Mouse (Mus musculus) hindbrain, embryonic 11.5 days (tissue): ENCODE data around the gene Ninl. TPM values are rescaled to one million over a fixed set of nuclear protein-coding genes. Genes with fewer than 3 reads are reported as not detected.

Experiments
- ATAC-seq: fragments of 200-750 bp; cut with Nextera tagmentation; 2 replicates; pipeline ENCODE4 v1.8.0; 2017; ENCODE audit warnings: mild to moderate bottlenecking, moderate TSS enrichment, moderate library complexity; ENCODE audit not compliant: low FRiP score
- DNase-seq: peaks from one replicate; pipeline ENCODE4 v3.0.0-alpha.2; 2015; ENCODE audit warnings: low spot score
- H3K27ac ChIP-seq: fragments of 300-500 bp; sonication (generic); 2 replicates; pipeline ENCODE4 v1.5.1; 2014; ENCODE audit warnings: mild to moderate bottlenecking, low read depth, low read length
- H3K27me3 ChIP-seq: fragments of 300-500 bp; sonication (generic); 2 replicates; pipeline ENCODE4 v1.6.1; 2014; ENCODE audit warnings: mild to moderate bottlenecking, low read length, moderate library complexity, mixed read lengths; ENCODE audit not compliant: control insufficient read depth, insufficient read depth
- H3K36me3 ChIP-seq: fragments of 300-500 bp; sonication (generic); 2 replicates; pipeline ENCODE4 v1.6.1; 2014; ENCODE audit warnings: mild to moderate bottlenecking, low read length, moderate library complexity, mixed read lengths; ENCODE audit not compliant: control insufficient read depth, insufficient read depth
- H3K4me1 ChIP-seq: fragments of 300-500 bp; sonication (generic); replicated peaks from 2 replicates; pipeline ENCODE4 v1.6.1; 2014; ENCODE audit warnings: low read length, mixed read lengths; ENCODE audit not compliant: control insufficient read depth, insufficient read depth
- H3K4me2 ChIP-seq: fragments of 300-500 bp; sonication (generic); replicated peaks from 2 replicates; pipeline ENCODE4 v1.6.1; 2014; ENCODE audit warnings: mild to moderate bottlenecking, low read depth, low read length
- H3K4me3 ChIP-seq: fragments of 300-500 bp; sonication (generic); 2 replicates; pipeline ENCODE4 v1.5.1; 2014; ENCODE audit warnings: low read depth, low read length
- H3K9ac ChIP-seq: fragments of 300-500 bp; sonication (generic); 2 replicates; pipeline ENCODE4 v1.6.1; 2014; ENCODE audit warnings: low read depth, low read length
- H3K9me3 ChIP-seq: fragments of 300-500 bp; sonication (generic); 2 replicates; pipeline ENCODE4 v1.6.1; 2016; ENCODE audit warnings: low read length; ENCODE audit not compliant: control insufficient read depth
- WGBS: fragments of 180-500 bp; shearing (Covaris S2); extraction: QIAGEN DNeasy Blood & Tissue Kit; methylation state at CpG from one replicate; pipeline ENCODE4 v1.1.7; 2014; 5-methylcytosine and 5-hydroxymethylcytosine counted together
- polyA plus RNA-seq: library from polyadenylated mRNA; unstranded; fragments of >200 nt; fragmentation: Nextera tagmentation; extraction: Ambion mirVana; gene quantifications from 2 replicates; pipeline ENCODE4 v1.2.1, GENCODE M21; 2014

The Ninl gene
- polyA plus RNA-seq, 1 experiment from 2014 or later, result 10.9 TPM

DNA sequence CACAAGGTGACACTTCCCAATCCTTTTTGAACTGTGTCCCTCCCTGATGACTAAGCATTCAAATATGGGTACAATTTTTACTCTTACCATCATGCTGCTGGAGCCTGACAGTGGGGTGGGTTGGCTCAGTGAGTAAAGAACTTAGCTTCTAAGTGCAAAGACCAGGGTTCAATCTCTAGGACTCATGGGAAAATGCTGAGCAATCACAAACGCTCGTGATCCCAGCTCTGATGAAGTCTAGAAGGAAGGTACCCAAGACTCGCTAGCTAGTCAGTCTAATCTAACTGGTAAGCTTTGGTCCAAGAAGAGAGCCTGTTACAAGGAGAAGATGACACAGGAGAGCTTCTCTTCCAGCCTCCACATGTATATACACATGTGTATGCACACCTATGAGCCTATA lies 4.7 kb downstream of the Ninl start:
- H3K4me2 ChIP-seq, result no peak overlapping the region
- no peaks in the 10 kb centered on the region for H3K27me3 ChIP-seq
- 93% methylated on average over 3 of the region's 3 CpGs for WGBS
- 0 out of 2 replicates have a peak, but pooled peaks cover 4% of the 10 kb centered on the region for H3K4me1 ChIP-seq
- no peak for DNase-seq
- H3K9ac ChIP-seq, result no peak overlapping the region
- H3K36me3 ChIP-seq, result no peaks in the 10 kb centered on the region
- no peak overlapping the region for H3K27ac ChIP-seq
- H3K9me3 ChIP-seq, result no peaks in the 10 kb centered on the region
- ATAC-seq, result no peak
- no peak overlapping the region for H3K4me3 ChIP-seq

DNA sequence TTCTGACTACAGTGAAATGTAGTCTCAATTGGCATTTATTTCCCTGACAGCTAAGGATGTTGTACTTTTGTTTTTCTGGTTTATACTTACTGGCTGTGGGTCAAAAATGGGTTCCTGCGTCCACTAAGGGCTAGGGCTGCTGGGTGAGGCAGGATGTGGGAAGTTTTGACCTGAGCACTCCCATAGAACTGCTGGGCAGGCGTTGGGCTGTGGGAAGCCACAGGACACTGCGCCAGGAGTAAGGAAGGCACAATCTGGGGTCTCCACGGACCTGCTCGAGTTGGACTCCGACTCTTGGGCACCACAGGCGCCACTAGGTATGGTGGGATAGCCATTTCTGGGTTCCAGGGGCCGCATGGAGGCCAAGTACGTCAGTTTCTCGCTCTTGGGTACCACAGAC lies 18.0 kb downstream of the Ninl start:
- H3K4me3 ChIP-seq, result no peak overlapping the region
- no peaks in the 10 kb centered on the region for H3K27me3 ChIP-seq
- H3K9ac ChIP-seq, result no peak overlapping the region
- no peak for ATAC-seq
- H3K36me3 ChIP-seq, result no peaks in the 10 kb centered on the region
- H3K4me1 ChIP-seq, result no peaks in the 10 kb centered on the region
- H3K4me2 ChIP-seq, result no peak overlapping the region
- no peak overlapping the region for H3K27ac ChIP-seq
- DNase-seq, result no peak
- no peaks in the 10 kb centered on the region for H3K9me3 ChIP-seq
- WGBS, result 87% methylated on average over 10 of the region's 10 CpGs

DNA sequence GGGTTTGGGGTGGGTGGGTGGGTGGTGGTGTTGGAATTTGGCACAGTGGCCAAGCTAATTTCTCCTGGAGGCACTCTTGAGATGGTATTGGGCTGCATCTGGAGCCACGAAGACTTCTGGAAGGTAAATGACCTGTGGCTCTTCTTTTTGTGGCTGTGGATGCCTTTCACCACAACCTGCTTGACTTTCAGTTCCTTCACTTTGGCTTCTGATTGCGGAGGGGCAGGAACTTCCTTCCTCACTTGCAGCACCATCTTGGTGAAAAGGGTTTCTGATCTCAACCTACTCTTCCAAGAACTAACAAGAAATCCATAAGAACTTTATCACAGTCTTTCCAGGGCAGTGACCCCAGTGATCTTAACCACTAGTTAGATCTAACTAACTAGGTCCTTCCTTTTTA lies 23.9 kb downstream of the Ninl start:
- no peak overlapping the region for H3K27ac ChIP-seq
- no peaks in the 10 kb centered on the region for H3K4me1 ChIP-seq
- no peaks in the 10 kb centered on the region for H3K27me3 ChIP-seq
- no peaks in the 10 kb centered on the region for H3K9me3 ChIP-seq
- DNase-seq (no peak), ATAC-seq (no peak)
- 89% methylated on average over 2 of the region's 2 CpGs for WGBS
- no peaks in the 10 kb centered on the region for H3K36me3 ChIP-seq
- no peak overlapping the region for H3K4me3 ChIP-seq
- H3K4me2 ChIP-seq, result no peak overlapping the region
- H3K9ac ChIP-seq, result no peak overlapping the region

DNA sequence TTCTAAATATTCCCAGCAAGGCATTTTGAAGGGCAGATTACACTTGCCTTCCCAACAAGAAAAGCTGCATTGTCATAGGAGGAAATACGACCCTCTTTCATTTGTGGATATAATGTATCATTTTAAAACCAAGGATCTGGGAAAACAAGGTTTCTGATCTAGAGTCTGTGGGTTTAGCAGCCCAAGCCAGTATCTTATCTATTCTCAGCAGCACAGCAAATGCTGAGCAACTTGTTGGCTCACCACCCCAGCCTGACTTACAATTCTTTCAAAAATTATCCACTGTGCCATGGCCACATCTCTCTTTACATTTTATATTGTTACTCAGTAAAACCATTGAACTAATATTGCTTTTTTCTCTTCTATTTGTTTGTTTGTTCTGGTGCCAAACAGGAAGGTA lies 27.9 kb downstream of the Ninl start:
- Histone ChIP-seq H3K27ac (no peak overlapping the region), H3K36me3 (no peaks in the 10 kb centered on the region), H3K4me2 (no peak overlapping the region), H3K9ac (no peak overlapping the region), H3K9me3 (no peaks in the 10 kb centered on the region), H3K4me1 (no peaks in the 10 kb centered on the region), H3K27me3 (no peaks in the 10 kb centered on the region), H3K4me3 (no peak overlapping the region)
- DNase-seq (no peak), ATAC-seq (no peak)
- 77% methylated on average over 1 of the region's 1 CpGs for WGBS

DNA sequence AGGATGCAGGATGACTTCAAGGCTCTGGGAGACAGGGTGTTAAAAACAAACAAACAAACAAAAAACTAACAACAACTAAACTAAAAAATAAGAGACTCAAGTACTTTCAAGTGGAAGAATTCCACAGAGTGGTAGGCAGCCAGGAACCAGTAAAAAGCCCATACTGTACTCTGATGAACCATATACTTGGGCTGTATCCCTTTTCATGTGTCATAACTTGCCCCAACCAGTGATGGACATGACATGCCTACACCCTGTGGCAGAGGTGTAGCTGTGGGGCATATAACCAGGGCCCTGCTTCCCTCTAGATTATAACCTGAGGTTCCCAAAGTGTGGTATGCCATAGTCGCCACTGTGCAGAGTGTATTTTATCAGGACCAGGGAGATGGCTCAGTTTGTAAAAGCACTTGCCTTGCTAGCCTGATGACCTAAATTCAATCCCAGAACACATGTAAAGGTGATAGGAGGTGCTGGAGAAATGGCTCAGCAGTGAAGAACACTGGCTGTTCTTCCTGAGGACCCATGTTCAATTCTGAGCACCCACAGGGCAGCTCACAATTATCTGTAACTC lies 29.6 kb downstream of the Ninl start:
- DNase-seq, result no peak
- Histone ChIP-seq H3K9ac (peak overlapping the region; percentile 90), H3K4me1 (no peaks in the 10 kb centered on the region), H3K27me3 (no peaks in the 10 kb centered on the region), H3K4me2 (peak overlapping the region; percentile 90), H3K36me3 (no peaks in the 10 kb centered on the region), H3K9me3 (no peaks in the 10 kb centered on the region), H3K27ac (no peak overlapping the region), H3K4me3 (peak overlapping the region; percentile 81)
- 96% methylated on average over 1 of the region's 1 CpGs for WGBS
- ATAC-seq, result peak; percentile 75

DNA sequence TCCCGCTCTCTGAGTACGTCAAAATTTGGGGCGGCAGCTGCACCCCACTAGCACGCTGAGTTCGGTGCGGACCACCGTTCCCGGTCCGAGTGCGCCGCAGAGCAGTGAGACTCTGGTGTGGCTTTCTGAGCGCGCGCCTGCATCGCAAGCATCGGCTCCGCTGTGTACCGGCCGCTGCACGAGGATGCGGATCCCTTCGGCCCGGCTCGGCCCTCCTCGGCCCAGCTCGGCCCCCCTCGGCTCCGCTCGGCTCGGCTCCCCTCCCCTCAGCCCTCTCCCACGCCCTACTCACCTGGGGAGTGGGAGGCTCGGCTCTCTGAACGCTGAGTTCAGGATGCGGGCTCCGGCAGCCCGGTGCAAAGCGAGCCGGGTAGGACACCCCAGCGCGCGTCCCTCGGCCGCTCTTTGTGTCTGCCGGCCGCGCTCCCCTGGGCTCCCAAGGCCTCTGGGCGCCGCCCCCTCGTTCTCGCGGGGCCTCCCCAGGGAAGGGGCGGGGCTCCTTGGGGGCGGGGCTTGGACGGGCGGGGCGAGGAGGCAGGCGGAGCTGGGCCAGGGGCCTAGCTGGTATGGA lies 30.2 kb downstream of the Ninl start:
- Histone ChIP-seq H3K27ac (peak overlapping the region; percentile 72), H3K4me3 (peak overlapping the region; percentile 81), H3K36me3 (no peaks in the 10 kb centered on the region), H3K4me1 (no peaks in the 10 kb centered on the region), H3K4me2 (peak overlapping the region; percentile 90), H3K9me3 (no peaks in the 10 kb centered on the region), H3K27me3 (no peaks in the 10 kb centered on the region), H3K9ac (peak overlapping the region; percentile 90)
- DNase-seq (peak; percentile 84), ATAC-seq (peak; percentile 95)
- WGBS, result under 1% methylated on average over 50 of the region's 57 CpGs

DNA sequence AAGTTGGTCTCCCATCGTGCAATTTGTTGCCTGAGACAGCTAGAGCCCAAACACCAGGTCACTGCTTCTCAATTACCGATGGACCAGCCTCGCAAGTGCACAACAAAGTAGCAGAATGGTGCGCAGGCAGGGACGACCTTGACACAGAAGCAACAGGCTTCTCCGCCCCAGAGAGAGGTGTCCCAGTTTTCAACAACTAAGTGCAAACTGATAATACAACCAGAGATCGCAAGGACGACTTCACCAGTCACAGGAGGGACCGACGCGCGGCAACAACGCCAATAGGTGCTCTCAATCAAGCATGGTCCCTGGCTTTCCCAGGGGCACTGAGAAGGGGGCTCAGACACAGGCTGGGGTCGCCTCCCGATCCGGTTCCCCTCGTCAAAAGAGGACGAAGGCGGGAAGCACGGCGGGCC lies 30.7 kb downstream of the Ninl start:
- H3K27me3 ChIP-seq, result no peaks in the 10 kb centered on the region
- ATAC-seq (peak; percentile 65), DNase-seq (no peak)
- H3K4me1 ChIP-seq, result no peaks in the 10 kb centered on the region
- peak overlapping the region; percentile 81 for H3K4me3 ChIP-seq
- H3K36me3 ChIP-seq, result no peaks in the 10 kb centered on the region
- WGBS, result under 1% methylated on average over 21 of the region's 21 CpGs
- H3K9me3 ChIP-seq, result no peaks in the 10 kb centered on the region
- H3K27ac ChIP-seq, result no peak overlapping the region
- peak overlapping the region; percentile 90 for H3K4me2 ChIP-seq
- H3K9ac ChIP-seq, result peak overlapping the region; percentile 90

DNA sequence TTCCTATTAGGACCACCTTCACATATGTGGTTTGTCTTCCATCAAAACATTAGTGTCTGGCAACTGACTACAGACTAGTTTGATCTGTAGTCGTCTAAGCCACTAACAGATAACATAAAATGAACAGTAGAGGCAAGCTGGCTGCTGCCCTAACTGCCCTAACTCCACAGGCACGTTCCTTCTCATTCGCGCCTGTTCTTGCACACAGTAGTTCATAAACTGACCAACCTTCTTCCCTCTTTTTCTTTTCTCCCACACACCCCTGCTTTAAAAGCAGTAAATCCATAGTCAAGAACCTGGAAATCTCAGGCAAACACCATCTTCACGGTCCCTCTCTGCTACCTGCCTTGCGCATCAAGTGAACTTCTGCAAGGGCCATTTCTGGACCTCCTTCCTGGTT lies 31.2 kb downstream of the Ninl start:
- DNase-seq (no peak), ATAC-seq (no peak)
- H3K4me1 ChIP-seq, result no peaks in the 10 kb centered on the region
- H3K36me3 ChIP-seq, result no peaks in the 10 kb centered on the region
- H3K9me3 ChIP-seq, result no peaks in the 10 kb centered on the region
- H3K4me3 ChIP-seq, result peak overlapping the region; percentile 81
- H3K27me3 ChIP-seq, result no peaks in the 10 kb centered on the region
- 56% methylated on average over 6 of the region's 6 CpGs for WGBS
- H3K9ac ChIP-seq, result peak overlapping the region; percentile 90
- no peak overlapping the region for H3K27ac ChIP-seq
- peak overlapping the region; percentile 90 for H3K4me2 ChIP-seq

DNA sequence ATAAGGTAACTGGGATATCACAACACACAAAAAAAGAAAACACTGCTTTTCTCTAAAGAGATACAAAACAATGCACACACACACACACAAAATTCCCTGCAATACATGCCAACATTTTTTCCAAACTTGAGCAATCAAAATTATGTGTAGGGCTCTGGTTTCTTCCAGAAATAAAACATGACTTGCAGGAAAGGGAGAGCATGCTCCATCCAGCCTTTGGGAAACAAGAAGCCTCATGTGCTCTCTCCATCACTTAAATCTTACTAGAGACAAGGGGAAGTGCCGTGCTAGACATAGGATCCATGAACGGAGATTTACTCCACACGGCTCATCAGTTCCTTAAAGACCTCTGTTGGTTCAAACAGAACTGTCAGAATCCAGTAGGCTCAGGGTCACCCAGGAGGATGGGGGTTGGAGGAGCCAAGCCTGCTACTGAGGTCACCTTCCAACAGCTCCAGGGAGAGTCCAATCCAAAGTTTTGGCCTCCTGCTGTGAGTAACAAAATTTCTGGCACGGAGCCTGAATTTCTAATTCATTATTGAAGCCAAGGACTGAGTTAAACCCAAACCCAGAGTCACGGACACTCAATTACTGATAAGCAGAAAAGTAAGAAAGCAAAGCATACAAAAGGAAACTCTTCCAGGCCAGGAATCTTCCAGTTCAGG lies 32.8 kb downstream of the Ninl start:
- no peaks in the 10 kb centered on the region for H3K4me1 ChIP-seq
- no peaks in the 10 kb centered on the region for H3K9me3 ChIP-seq
- no peak overlapping the region for H3K27ac ChIP-seq
- WGBS, result 73% methylated on average over 5 of the region's 5 CpGs
- no peak overlapping the region for H3K4me2 ChIP-seq
- no peaks in the 10 kb centered on the region for H3K36me3 ChIP-seq
- H3K4me3 ChIP-seq, result no peak overlapping the region
- no peak overlapping the region for H3K9ac ChIP-seq
- H3K27me3 ChIP-seq, result no peaks in the 10 kb centered on the region
- no peak for DNase-seq
- no peak for ATAC-seq
